Mouse (Mus musculus): ENCODE data around the gene Tmem8.

- TF ChIP-seq GATA1 (IDR thresholded peaks at IDR 0.05; ENCODE audit: borderline replicate concordance, low read length) (no peak), FLI1 (IDR thresholded peaks at IDR 0.05; ENCODE audit: low read length) (no peak)
These were observed 348 bp upstream of the Tmem8 start for GRCm38 (mm10) chr17:26112751-26113150.
